Mouse (Mus musculus) heart, postnatal 0 days (tissue): ENCODE data around the gene Ksr2.

Experiments used
- CTCF ChIP-seq: IDR thresholded peaks from 2 replicates; pipeline ENCODE4 v1.5.1; 2016; ENCODE audit warnings: antibody characterized with exemption, control low read depth, low read depth
- EP300 ChIP-seq: IDR thresholded peaks from 2 replicates; pipeline ENCODE4 v1.6.1; 2016; ENCODE audit warnings: antibody characterized with exemption, low read depth

- TF ChIP-seq CTCF (no peak), EP300 (no peak)
These were observed 33.9 kb downstream of the Ksr2 start for GRCm38 (mm10) chr5:117447698-117448097.
